Mouse (Mus musculus): ENCODE measurements around the gene Tlcd2. TPM values are rescaled to one million over a fixed set of nuclear protein-coding genes. Genes with fewer than 3 reads are reported as not detected.

Tlcd2 gene
- 1 to 10 TPM; 3.4 to 3.6 TPM for total RNA-seq (2021)
- long read RNA-seq, experiment 1, partial matches to known transcripts: 2 of 4 reads
- long read RNA-seq, experiment 1, other reads (novel, unspliced or antisense): 1 of 4 reads
- long read RNA-seq, experiment 2, partial matches to known transcripts: 2 of 9 reads
- long read RNA-seq, experiment 2, other reads (novel, unspliced or antisense): 7 of 9 reads

- DNase-seq: peak; percentile 98 to 100
- intact Hi-C loops (cut with DNase I): no loop called here
These were observed at the start of gene Tlcd2 for GRCm38 (mm10) chr11:75460844-75461742. TSS of gene Tlcd2 (plus strand) at chr11:75461715.

GRCm38 (mm10) chr11:75415096-75415495, 46.4 kb upstream of the Tlcd2 start:
- intact Hi-C loops (cut with DNase I): no loop called here
- DNase-seq: no peak

GRCm38 (mm10) chr11:75415994-75416393, 45.5 kb upstream of the Tlcd2 start:
- DNase-seq: no peak
- intact Hi-C loops (cut with DNase I): no loop called here

- intact Hi-C loops (cut with DNase I): no loop called here
- DNase-seq: no peak
These were observed 41.5 kb upstream of the Tlcd2 start for GRCm38 (mm10) chr11:75420037-75420436.

- intact Hi-C loops (cut with DNase I): no loop called here
- DNase-seq: no peak
These were observed 40.6 kb upstream of the Tlcd2 start for GRCm38 (mm10) chr11:75420810-75421374.

GRCm38 (mm10) chr11:75421375-75422012, 40.0 kb upstream of the Tlcd2 start:
- intact Hi-C loops (cut with DNase I): no loop called here
- DNase-seq: peak; percentile 35 to 49

- no peak for DNase-seq
- intact Hi-C loops (cut with DNase I): no loop called here
These were observed 39.3 kb upstream of the Tlcd2 start, which contains the start of gene Serpinf1 for GRCm38 (mm10) chr11:75422013-75422792. TSS of gene Serpinf1 (minus strand) at chr11:75422701.

GRCm38 (mm10) chr11:75423091-75423490, 38.4 kb upstream of the Tlcd2 start:
- DNase-seq: no peak
- intact Hi-C loops (cut with DNase I): no loop called here

- intact Hi-C loops (cut with DNase I): no loop called here
- no peak for DNase-seq
These were observed 37.5 kb upstream of the Tlcd2 start for GRCm38 (mm10) chr11:75424033-75424432.

GRCm38 (mm10) chr11:75424459-75424858, 37.1 kb upstream of the Tlcd2 start:
- intact Hi-C loops (cut with DNase I): no loop called here
- DNase-seq: no peak

- intact Hi-C loops (cut with DNase I): no loop called here
- DNase-seq: no peak
These were observed 32.4 kb upstream of the Tlcd2 start for GRCm38 (mm10) chr11:75429019-75429705.

GRCm38 (mm10) chr11:75431307-75431706, 30.2 kb upstream of the Tlcd2 start:
- intact Hi-C loops (cut with DNase I): no loop called here
- peak; percentile 62 to 74 for DNase-seq

- no peak for DNase-seq
- intact Hi-C loops (cut with DNase I): no loop called here
These were observed 27.4 kb upstream of the Tlcd2 start for GRCm38 (mm10) chr11:75434138-75434537.

GRCm38 (mm10) chr11:75438194-75438593, 23.3 kb upstream of the Tlcd2 start:
- DNase-seq: no peak
- intact Hi-C loops (cut with DNase I): no loop called here

GRCm38 (mm10) chr11:75438804-75439203, 22.7 kb upstream of the Tlcd2 start:
- intact Hi-C loops (cut with DNase I): no loop called here
- DNase-seq: no peak

GRCm38 (mm10) chr11:75439363-75439762, 22.2 kb upstream of the Tlcd2 start, which contains the start of gene Serpinf2:
TSS of gene Serpinf2 (minus strand) at chr11:75439591.
- DNase-seq: no peak
- intact Hi-C loops (cut with DNase I): no loop called here

GRCm38 (mm10) chr11:75439951-75440350, 21.6 kb upstream of the Tlcd2 start:
- intact Hi-C loops (cut with DNase I): no loop called here

GRCm38 (mm10) chr11:75441034-75441433, 20.5 kb upstream of the Tlcd2 start:
- intact Hi-C loops (cut with DNase I): no loop called here

More at GRCm38 (mm10) chr11:75439951-75440350, 21.6 kb upstream of the Tlcd2 start:
- no peak for DNase-seq

GRCm38 (mm10) chr11:75441601-75442000, 19.9 kb upstream of the Tlcd2 start:
- intact Hi-C loops (cut with DNase I): no loop called here
- DNase-seq: no peak

More at GRCm38 (mm10) chr11:75441034-75441433, 20.5 kb upstream of the Tlcd2 start:
- no peak for DNase-seq
